Mouse (Mus musculus) ES-Bruce4 (cell line): ENCODE data around the gene Fam155a.

Source experiments
- CTCF ChIP-seq: IDR thresholded peaks from one replicate; pipeline ENCODE4 v1.8.1; 2011; ENCODE audit warnings: low read depth, low read length
- EP300 ChIP-seq: IDR thresholded peaks from 2 replicates; pipeline ENCODE4 v1.6.1; 2011; ENCODE audit warnings: low read depth, low read length; ENCODE audit not compliant: insufficient read depth
- POLR2A ChIP-seq: IDR thresholded peaks from one replicate; pipeline ENCODE4 v1.8.1; 2011; ENCODE audit warnings: low read length; ENCODE audit not compliant: insufficient read depth

DNA sequence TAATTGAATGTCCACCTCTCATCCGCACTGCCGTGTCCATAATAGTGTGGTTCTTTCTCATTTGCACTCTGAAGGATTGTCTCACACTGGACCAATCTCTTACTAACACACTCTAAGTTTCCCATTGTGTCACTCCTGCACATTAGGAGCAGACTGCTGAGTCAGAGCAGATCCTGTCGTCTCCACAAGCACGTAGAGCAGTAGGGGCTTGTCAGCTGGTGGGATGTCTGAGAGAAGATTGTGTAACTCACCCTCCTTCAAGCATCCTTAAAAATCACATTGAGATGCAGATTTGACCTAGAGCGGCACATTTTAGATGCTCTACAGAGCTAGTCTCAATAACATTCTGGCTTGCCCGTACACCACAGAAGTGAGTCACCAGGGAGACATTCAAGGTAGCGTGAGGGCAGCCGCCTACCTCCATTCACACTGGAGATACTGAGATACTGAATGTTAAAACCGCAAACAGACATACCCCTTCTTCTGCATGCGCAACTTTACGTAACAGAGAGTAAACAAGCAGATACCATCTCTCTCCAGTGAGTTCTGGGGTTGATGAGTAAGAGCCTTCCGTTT is 40.1 kb upstream of the Fam155a start:
- no peak for TF ChIP-seq CTCF
- no peak for TF ChIP-seq EP300
- no peak for TF ChIP-seq POLR2A
